Mouse (Mus musculus) cerebellum, adult 18-20 months (tissue): ENCODE measurements around the gene Ldha.
"Not testable (repeated sequence)": the region's sequence is repeated elsewhere in the genome, so short reads cannot be mapped to it uniquely, and the experiment has no call there.

Source experiments
- DNase-seq, 2 experiments: peaks; one replicate each; pipeline ENCODE4 v3.0.0; 2021

Gene Ldha

GRCm38 (mm10) chr7:46881941-46882340 is 40.7 kb downstream of the Ldha start:
- DNase-seq: not testable (repeated sequence)

GRCm38 (mm10) chr7:46883304-46883703 is 42.0 kb downstream of the Ldha start:
- no peak for DNase-seq

- DNase-seq: no peak
Measured at GRCm38 (mm10) chr7:46895511-46895910, 54.2 kb downstream of the Ldha start.

- no peak for DNase-seq
Measured at GRCm38 (mm10) chr7:46899343-46899742, 58.1 kb downstream of the Ldha start.
